Mouse (Mus musculus) neural tube, embryonic 10.5 days (tissue): ENCODE measurements around the gene Asb17.
"Not testable (repeated sequence)": the region's sequence is repeated elsewhere in the genome, so short reads cannot be mapped to it uniquely, and the experiment has no call there.

Experiments
- DNase-seq: peaks from one replicate; pipeline ENCODE4 v3.0.0-alpha.2; 2017; ENCODE audit warnings: low spot score; ENCODE audit errors: extremely low spot score

The Asb17 gene

DNA sequence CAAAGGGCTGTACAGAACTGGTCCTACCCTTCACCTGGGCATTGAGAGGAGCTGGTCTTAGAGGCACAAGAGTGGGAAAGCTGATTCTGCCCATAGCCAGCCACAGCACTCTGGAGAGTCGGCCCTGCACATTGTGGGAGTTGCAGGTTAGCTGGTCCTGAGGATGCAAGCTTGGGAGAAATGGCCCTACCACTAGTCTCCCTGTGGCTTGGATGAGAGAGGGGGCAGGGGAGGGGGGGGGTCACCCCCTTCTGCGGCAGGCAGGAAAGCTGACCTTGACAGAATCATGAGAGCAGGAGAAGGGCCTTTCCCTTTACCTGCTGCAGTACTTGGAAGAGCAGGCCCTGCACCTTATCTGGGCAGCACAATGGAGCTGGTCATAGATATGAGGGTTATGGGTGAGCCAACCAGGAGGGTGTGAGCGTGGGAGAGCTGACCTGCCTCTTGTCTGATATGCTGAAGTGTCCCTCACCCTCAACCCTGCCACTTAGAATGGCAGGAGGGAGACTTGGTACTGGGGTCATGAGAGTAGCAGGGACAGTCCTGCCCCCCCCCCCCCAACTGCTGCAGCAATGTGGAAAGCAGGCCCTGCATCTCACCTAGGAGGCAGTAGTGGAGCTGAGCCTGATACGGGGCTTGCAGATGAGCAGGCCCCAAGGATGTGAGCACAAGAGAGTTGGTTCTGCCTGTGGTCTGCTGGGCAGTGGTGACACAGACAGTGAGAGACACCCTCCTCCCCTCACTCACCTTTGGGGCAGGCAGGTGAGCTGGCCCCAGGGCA lies 11.9 kb upstream of the Asb17 start:
- no peak for DNase-seq

DNA sequence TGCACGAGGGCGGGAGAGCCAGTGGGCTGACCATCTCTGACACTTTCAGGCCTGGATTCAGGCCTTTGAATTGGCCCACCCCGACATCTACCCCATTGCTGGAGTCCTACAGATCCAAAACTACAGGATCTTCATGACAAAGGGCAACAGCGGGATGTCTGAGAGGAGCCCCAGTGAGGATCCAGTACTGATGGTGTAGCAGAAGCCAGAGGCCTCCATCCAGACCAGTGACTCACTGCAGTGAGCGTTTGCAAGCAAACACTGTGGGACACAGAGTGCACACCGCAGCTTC lies 11.4 kb upstream of the Asb17 start:
- DNase-seq, result no peak

DNA sequence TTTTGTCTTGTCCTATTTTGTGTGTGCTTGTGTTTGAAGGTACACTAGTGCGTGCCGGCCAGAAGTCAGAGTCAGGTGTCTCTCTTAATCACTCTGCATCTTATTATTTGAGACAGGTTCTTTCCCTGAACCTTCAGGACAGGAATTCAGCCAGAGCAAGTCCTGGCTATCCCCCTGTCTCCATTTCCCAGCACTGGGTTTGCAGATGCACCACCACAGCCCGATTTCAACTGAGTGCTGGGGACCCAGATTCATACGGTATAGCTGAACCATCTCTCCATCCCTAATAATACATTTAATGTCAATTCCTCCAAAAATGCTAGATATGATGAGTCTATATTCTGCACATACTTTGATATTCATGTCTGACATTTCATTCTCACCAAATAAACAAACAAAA lies 9.9 kb upstream of the Asb17 start:
- no peak for DNase-seq

DNA sequence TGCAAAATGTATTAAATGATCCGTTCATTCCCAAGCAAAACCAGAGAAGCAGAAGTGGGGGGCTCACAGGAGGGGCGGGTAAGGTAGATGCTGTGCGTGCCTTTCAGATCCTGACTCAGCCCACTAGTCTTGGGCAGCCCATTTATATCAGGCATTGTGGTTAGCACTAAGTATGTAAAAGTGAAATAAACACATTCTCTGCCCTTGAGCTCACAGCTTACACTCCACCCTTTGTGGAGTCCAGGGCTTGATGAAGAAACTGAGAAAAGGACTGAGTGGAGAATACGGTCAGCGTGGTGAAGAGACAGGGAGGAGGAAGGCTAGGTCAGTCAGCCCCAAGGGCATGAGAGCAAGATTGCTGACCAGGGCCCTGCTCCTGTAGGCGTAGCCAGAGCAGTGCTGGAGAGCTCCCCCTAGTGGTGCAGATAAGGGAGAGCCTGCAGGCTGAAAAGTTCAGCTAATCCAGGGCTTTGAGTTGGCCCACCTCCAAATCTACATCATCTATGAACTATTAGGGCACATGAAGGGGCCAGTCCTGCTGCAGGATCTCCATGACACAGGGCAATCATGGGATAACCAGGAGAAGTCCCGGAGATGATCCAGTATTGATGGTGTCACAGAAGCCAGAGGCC lies 8.4 kb upstream of the Asb17 start:
- peak; percentile 66 for DNase-seq

DNA sequence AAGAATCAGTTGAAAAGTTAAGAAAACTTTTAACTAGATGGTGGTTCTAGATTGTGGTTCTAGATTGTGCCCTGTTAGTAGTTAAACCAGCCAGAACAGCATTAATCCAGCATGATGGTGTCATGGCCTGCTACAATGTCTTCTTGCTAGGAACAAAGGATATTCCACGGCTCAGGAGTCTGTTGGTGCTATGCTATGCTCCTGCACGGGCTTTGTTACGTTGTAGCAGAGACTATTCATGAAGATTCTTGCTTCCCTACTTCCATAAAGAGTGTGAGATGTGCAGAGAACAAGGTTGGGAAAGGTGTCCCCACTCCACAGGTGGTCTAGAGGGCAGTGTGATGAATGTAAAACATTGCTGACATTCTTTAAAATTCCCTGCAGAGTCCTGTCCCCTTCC lies 7.7 kb upstream of the Asb17 start:
- no peak for DNase-seq

DNA sequence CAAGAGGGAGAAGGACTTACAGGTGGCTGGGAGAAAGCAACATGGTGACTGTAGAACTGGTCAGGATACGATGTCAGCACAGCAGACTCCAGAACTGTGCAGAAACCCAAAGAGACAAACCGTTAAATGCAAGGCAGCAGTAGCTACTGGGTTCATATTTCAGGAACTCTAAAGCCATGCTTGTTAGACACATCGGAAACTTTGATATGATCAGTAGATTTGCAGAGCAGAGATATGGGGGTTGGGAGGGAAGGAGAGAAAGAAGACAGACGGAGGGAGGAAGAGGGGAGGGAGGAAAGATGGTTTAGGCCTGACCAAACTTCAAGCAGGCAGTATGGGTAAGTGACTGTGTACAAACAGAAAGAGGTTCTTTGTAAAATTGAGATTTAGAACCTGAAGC lies 6.4 kb upstream of the Asb17 start:
- DNase-seq, result no peak

DNA sequence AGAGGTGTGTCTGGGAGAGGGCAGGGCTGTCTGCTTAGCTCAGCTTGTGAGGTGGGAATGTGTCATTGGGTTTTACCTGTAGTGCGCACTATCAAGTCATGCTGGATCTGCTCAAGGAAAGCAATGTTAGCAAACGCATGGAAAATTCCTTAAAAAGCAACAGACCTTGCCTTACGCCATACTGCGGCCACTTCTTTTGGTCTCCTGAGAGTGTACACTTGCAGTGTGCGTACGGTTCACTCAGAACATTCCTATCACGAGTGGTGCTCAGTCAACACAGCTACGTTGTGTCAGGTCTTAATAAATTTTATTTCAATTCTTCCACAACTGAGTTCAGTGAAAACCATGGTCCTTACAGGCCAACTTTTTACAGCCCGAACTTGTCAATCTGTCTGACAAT lies 748 bp downstream of the Asb17 start:
- no peak for DNase-seq

DNA sequence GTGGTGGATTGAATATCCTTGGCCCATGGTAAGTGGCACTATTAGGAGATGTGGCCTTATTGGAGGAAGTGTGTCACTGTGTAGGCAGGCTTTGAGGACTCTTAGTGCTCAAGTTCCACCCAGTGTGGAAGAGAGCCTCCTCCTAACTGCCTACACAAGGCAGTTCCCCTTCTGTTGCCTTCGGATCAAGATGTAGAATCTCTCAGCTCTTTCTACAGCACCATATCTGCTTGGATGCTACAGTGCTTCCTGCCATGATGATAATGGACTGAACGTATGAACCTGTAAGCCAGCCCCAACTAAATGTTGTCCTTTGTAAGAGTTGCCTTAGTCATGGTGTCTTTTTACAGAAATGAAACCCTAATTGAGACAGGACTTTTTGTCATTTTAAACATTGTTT lies 1.5 kb downstream of the Asb17 start:
- DNase-seq, result no peak

DNA sequence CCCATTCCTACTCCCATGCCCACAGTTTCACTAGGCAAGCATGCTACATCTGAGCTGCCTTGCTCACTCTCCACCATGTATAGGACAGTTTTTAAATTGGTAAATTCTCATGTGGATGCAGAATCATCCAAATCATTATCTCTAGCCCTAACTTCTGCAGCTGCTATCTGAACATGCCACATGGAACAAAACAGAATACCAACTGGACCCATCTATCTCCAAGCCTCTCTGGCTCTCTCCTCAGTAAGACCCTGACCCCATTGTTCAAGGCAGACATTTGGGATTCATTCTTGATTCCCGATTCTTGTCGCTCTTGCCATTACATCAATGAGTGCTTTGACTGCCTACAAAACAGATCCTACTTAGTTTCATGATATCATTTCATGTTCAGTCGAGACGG lies 2.1 kb downstream of the Asb17 start:
- DNase-seq, result no peak

DNA sequence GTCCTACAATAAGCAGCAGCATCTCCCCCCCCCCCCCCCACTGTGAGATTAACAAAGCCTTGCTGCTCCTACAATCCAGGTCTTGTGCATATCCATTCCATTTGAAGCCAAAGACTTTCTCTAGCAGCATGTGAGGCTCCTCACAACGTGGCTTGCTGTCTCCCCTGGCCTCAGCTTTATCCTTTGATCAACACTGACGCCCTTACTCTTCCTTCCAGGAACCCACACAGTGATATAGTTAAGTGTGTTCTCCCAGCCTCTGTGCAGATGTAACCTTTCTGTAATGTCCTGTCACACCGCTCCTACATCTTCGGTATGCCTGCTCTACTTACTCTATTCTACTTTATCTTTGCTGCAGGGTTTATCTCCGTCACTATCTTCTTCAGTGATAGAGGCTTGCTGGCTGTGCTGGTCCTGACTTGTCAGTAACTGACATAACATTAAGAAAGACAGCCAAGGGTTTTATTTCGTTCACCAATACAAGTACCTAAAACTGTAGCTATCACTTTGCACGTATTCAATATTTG lies 3.3 kb downstream of the Asb17 start:
- no peak for DNase-seq

DNA sequence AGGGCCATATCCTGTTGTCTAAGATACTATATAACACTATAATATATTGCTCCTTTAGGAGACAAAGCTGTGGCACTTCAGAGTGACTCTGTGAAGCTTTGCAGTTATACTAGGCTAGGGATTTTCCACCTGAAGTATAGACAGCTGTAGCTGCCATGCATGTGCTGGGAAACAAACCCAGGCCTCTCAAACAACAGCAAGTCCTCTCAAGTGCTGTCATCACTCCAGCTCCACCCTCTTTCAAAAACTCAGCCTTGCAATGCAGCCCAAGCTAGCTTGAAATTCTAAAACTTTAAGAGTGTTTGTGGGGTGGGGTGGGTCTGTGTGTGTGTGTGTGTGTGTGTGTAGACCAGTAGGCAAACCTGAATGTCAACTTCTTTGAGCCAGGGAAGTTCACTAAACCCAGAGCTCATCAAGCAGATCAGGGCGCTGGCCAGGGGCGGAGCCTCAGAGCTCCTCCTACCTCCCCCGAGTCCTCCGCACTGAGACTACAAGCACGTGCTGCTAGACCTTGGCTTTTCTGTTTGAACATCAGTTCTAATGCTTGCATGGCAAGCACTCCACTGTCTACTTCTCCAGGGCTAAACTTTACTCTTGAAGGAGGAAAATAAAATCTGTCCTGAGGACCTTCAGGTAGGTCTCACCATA lies 5.5 kb downstream of the Asb17 start:
- DNase-seq, result peak; percentile 23

DNA sequence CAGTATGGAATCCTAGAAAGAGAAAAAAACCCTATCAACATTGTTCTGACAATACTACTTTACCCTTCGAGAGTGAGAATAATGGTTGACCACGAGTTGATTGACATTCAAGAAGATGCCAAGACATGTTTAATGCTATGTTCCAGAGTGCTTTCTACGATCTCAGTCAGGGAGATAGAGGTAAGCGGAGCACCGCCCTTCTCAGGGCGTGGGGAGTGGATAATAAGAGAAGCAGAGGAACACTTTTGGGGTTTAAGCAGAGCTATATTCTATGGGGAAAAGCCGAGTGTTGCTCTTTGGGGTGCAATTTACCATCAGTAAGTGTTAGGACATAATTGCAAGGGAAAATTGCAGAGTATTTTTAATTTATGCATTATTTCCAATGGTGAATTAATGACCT lies 6.8 kb downstream of the Asb17 start:
- no peak for DNase-seq

DNA sequence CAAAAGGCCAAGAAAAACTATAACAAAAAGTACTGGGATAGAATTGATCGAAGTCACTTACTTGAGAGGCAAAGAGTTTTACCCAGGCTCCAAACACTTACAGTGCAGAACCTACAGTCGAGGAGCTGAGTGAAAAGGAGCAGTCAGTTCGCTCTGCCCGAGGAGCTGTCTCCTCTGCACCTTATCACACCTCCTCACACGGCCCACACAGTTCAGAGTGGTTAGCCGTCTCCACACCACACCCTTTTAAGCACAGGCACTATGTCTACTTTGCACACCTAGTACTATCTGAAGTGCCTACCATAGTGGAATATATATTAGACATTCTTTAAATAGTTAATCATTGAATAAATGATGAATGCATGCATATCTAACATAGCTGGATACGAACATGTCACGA lies 8.3 kb downstream of the Asb17 start:
- DNase-seq, result no peak

DNA sequence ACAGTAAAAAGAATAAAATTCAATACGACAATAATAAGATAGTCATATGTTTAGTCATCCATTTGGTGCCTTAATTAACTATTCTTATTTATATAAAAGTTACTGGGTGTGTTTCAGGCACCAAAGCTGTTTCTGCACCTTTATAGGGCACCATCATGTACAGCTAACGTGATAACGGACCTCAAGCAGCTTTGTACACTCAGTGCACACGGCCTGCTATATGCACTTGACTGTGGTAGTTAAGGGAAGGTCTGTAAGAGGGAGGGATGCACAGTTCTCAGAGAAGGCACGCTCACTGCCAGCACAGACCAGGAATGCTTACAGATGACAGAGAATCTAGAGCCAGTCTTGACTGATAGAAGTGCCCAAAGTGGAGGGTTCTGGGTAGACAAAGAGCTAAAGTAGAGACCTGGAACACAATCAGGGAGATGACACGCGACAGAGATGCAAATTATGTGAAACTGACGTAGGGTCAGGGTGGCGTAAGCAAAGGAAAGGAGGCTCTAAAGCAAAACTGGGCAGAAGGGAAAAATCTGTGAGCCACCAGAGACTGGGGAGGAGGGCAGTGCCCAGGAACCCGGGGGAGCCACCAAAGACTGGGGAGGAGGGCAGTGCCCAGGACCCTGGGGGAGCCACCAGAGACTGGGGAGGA lies 14.5 kb downstream of the Asb17 start:
- DNase-seq, result no peak

DNA sequence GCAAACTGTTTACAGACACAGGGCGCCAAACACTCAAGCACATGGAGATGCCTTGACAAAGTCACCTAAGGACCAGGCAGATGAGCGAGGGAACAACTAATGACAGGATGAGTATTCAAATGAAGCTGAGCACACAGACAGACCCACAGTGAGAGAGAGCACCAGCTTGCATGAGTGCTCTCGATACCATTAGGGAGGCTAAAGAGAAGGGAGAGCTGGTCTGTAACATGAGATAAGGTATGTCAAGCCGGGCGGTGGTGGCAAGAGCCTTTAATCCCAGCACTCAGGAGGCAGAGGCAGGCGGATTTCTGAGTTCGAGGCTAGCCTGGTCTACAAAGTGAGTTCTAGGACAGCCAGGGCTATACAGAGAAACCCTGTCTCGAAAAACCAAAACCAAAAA lies 16.4 kb downstream of the Asb17 start:
- not testable (repeated sequence) for DNase-seq

DNA sequence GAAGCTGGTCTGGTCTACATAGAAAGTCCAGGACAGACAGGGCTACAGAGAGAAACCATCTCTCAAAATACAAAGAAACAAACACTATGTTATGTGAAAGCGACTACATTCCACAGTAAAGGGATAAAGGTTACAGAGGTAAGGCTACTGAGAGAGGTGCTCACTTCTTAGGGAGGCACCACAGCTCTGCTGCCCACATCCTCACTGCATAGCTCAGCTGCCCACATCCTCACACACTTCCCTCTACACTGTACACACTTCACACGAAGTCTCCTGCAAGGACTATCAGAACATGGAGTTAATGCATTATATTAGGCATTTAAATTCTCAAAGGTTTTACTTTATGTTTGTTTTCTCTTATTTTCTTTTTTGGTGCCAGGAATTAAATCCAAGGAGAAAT lies 19.8 kb downstream of the Asb17 start:
- DNase-seq, result no peak

DNA sequence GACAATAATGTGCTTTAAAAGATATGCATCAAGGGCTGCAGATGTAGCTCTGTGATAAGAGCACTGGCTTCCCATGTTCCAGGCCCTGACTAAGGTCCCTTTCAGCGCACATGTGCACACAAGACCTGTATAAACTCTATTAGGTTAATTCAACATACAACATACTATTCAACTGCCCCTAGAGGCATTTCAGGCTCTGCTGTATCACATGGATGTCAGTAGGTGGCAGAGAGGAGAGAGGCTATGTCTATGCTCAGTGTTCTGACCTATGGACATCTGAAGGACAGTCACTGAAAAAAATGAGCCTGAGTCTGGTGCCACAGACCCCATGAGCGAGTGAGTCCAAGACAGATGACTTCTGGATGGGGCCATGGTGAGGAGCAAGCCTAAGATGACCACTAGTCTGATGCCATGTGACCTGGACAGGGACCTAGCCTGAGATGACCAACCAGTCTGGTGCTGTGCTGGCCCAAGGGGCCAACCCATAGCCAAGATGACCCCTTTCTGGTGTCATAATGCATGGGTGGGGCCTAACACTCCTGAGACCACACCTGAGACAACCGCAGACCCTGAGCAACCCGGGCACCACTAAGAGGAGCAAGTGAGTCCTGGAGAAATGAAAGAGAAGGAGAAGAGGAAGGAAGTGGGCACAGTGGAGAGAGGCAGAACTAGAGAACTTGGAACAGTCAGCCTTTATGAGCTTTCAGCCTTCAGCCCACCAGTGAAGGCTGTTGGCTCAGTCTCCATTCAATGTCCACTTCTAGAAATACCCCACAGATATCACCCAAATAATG lies 20.8 kb downstream of the Asb17 start:
- DNase-seq, result no peak

DNA sequence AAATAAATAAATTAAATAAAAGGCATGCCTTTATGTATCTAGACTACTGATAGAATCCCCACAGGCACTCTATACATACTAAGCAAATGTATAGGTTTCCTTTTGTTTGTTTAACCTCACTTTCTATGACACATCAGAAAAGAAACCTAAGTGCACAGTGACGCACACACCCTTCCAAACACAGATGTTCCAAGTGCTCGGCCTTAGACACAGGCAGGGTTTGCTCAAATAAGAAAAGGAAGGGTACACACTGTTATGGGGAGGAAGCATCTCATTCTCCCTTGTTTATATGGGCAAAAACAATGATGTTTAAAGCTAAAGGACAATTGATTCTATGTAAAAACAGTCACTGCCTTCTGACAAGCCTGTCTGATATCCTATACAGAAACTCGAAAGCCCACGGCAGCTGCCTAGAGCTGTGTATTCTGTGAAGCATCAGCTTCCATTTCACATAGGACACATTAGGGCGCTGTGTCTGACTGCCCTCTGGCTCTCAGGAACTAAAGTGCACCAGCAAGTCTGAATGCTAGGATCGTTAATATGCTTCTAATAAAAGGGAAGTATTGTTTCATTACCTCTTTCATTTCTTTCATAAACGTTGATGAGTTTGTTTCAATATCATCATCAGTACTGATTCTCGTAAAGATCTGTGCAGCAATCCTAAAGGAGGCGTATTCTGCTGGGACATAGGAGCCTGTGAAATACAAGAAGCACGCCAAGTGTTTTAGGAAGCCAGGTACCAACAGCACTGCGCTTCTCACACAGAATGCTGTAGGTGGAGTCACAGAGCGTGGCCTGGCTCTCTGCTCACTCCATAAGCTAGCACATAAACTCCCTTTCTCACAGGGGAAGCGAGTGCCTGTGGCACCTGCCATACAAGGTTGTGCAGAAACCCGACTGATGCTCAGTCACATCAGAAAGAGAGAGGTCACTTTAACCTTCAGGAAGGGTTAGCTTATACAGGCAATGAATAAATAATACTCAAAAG lies 23.4 kb downstream of the Asb17 start:
- no peak for DNase-seq

DNA sequence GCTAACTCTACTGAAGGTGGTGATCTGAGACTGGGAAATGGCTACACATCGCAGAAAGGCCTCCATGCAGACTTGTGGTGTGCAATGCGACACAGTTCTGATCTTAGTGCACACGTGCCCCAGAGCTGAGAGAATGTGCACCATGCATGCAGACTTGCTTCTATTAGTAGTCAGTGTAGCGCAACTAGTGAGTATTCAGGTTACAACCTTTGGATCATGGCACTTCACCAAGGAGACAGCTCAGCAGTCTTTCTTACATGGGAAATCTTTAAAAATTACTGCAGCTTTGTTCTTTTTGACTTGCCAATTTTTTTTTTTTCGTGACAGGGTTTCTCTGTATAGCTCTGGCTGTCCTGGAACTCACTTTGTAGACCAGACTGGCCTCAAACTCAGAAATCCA lies 27.4 kb downstream of the Asb17 start:
- DNase-seq, result no peak

DNA sequence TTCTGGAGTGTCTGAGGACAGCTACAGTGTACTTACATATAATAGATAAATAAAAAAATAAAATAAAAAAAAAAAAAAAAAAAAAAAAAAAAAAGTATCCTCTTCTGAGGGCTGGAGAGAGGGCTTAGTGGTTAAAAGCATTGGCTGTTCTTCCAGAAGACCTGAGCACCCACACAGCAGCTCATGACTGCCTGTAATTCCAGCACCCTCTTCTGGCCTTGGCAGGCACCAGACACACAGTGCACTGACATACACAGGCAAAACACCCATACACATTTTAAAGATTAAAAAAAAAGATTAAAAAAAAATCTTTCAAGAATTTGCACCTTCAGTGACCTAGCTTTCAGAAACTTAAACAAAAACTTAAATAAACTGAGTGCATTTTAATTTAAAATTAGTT lies 42.3 kb downstream of the Asb17 start:
- DNase-seq, result no peak
